Mouse (Mus musculus) Patski (cell line): ENCODE measurements at regions not wholly inside any gene's neighbourhood (a gene's known extent, or its start where the extent isn't known, plus 50 kb on each side); places are given as distances from the start of the nearest gene placed in this dataset.

Experiments used
- ATAC-seq: fragments of 100-300 bp; one replicate; pipeline ENCODE4 v1.8.0; 2021
- CTCF ChIA-PET: fragments of 350-600 bp; sonication (Branson Sonifier 250); formaldehyde crosslinking; loops from one replicate; lab custom pipeline; 2022; ENCODE audit warnings: inconsistent platforms; lab: Charles Lee
- POLR2A ChIA-PET: fragments of 350-600 bp; sonication (Branson Sonifier 250); formaldehyde crosslinking; loops from one replicate; lab custom pipeline; 2022; ENCODE audit warnings: antibody characterized with exemption, inconsistent platforms; lab: Charles Lee
- DNase-seq: peaks from one replicate; pipeline ENCODE4 v3.0.0-alpha.2; 2011; ENCODE audit warnings: low read depth, low spot score
- H3K27me3 ChIP-seq: fragments of 371-371 bp; one replicate; pipeline ENCODE4 v1.5.1; 2021
- CTCF ChIP-seq: fragments of 100-300 bp; IDR thresholded peaks from one replicate; pipeline ENCODE4 v1.5.1; 2021
- in situ Hi-C: fragments of 300-500 bp; cut with MboI; formaldehyde crosslinking; loops from 3 replicates; pipeline ENCODE4 v1.11.1; 2018; ENCODE audit warnings: low pct_unique_long_range_greater_than_20kb, mixed read lengths

- no peaks in the 10 kb centered on the region for H3K27me3 ChIP-seq
- ATAC-seq (no peak), DNase-seq (peak; percentile 73)
- POLR2A ChIA-PET, result no interaction called here
- no peak for TF ChIP-seq CTCF
- CTCF ChIA-PET, result no interaction called here
- in situ Hi-C loops, result no loop called here
Observed at GRCm38 (mm10) chr16:9501713-9502112, 493.6 kb downstream of the Grin2a start.

GRCm38 (mm10) chr16:9509666-9510065, 485.7 kb downstream of the Grin2a start:
- in situ Hi-C loops, result no loop called here
- DNase-seq (no peak), ATAC-seq (no peak)
- no peaks in the 10 kb centered on the region for H3K27me3 ChIP-seq
- ChIA-PET CTCF (no interaction called here), POLR2A (no interaction called here)
- TF ChIP-seq CTCF, result no peak

- ATAC-seq (peak; percentile 94), DNase-seq (peak; percentile 67)
- TF ChIP-seq CTCF, result no peak
- in situ Hi-C loops, result no loop called here
- CTCF ChIA-PET, result no interaction called here
- H3K27me3 ChIP-seq, result no peaks in the 10 kb centered on the region
- POLR2A ChIA-PET, result no interaction called here
Observed at GRCm38 (mm10) chr16:9514538-9514937, 480.8 kb downstream of the Grin2a start.
